Mouse (Mus musculus) adipocyte (in vitro differentiated cells): Measurements from ENCODE around the gene Odf2.

Experiments
- DNase-seq: peaks from one replicate; pipeline ENCODE4 v3.0.0-alpha.2; 2016; ENCODE audit warnings: low spot score

The Odf2 gene

GRCm38 (mm10) chr2:29934906-29935599 lies 46.0 kb downstream of the Odf2 start, which contains the start of gene Gle1:
TSS of gene Gle1 (plus strand) at chr2:29935426.
- DNase-seq = peak; percentile 90

- DNase-seq = no peak
Measured at GRCm38 (mm10) chr2:29940073-29940472, 51.1 kb downstream of the Odf2 start.

GRCm38 (mm10) chr2:29940826-29941225 lies 51.8 kb downstream of the Odf2 start:
- DNase-seq = no peak

- DNase-seq = peak; percentile 78
Measured at GRCm38 (mm10) chr2:29944723-29945122, 55.7 kb downstream of the Odf2 start.

DNA sequence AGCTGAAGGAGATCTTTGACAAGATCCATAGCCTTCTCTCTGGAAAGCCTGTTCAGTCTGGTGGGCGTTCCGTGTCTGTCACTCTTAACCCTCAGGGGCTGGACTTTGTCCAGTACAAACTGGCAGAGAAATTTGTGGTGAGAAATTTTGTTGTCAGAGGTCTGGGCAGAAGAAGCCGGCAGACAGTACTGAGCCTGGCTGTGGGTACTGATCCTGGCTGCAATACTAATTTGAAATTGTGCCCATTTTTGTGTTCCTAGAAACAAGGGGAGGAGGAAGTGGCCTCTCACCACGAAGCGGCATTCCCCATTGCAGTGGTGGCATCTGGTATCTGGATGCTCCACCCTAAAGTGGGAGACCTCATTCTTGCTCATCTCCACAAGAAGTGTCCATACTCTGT lies 59.9 kb downstream of the Odf2 start:
- DNase-seq = peak; percentile 66

DNA sequence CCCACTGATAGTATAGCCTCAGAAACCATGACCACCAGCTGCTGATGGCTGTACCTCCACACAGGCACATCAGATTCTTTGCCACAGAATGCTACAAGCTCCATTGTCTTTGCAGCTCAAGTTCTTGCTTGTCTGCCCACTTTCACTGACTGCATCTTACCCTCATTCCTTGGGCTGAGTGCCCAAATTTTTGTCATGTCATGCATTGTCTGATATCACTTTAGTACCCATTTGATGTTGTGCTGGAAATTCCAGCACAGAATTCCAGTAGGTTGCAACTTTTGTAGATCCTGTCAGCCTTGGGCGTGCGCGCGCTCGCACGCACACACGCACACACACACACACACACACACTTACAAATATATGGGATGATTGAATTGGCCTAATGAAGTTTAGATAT lies 72.2 kb downstream of the Odf2 start:
- DNase-seq = no peak

DNA sequence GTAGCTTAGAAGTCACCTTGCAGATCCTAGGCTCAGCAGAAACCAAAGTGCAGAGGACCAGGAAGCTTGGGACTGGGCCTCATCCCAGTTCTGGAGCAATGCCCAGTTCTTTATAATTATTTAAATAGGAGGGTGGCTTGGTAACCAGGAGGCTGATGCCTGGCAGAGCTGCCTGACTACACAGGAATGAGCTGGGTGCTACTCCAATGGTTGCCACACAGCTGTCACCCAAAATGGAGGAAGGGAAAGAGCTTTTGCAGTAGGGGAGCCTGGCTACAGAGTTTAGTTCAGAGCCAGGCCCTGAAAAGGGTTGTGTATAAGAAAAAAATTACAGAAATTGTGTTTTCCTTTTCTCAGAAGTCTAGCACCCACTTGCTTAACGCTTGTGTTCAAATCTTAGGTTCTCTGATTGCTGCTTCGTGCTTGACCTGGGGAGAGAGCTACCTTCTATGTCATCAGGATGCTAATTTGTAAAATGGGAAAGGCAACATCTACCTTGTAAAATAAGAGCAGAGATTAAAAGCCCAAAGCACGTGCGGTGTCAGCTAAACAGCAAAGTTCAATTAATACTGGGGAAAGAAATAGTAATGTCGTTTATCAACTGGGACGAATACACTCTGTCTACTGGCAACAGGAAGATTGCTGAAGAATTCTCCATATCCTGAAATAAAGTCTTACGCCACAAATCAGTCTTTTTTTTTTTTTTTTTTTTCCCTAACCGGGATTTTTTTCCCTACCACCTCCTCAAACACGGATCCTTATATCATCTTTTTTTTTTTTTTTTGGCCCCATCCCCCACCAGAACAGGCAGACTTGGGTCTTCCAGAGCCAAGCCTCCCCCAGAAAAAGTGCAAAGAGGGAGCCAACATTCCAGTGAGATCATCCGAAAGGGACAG lies 75.6 kb downstream of the Odf2 start:
- peak; percentile 57 for DNase-seq

- peak; percentile 92 for DNase-seq
Measured at GRCm38 (mm10) chr2:29965250-29965843, 76.3 kb downstream of the Odf2 start, which contains the start of gene Sptan1. TSS of gene Sptan1 (plus strand) at chr2:29965560.

- peak; percentile 38 for DNase-seq
Measured at GRCm38 (mm10) chr2:29965906-29966305, 76.9 kb downstream of the Odf2 start.

DNA sequence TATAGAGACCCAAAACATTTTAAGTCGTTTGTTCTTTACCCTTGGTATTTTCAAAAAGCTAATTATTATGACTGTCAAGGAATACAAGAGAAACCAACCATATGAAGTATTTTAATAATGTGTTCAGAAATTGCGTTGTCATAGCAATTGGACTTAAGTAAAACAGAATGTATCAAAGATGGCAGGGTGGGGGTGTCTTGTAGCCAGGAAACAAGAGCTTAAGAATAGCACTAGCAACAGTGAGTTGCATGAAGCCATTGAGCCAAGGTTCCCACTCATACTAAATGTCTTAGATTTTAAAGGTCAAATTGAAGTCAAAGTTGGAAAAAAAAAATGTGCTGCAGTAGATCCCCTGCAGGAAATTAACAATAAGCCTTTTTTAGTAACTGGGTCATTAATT lies 77.8 kb downstream of the Odf2 start:
- no peak for DNase-seq

DNA sequence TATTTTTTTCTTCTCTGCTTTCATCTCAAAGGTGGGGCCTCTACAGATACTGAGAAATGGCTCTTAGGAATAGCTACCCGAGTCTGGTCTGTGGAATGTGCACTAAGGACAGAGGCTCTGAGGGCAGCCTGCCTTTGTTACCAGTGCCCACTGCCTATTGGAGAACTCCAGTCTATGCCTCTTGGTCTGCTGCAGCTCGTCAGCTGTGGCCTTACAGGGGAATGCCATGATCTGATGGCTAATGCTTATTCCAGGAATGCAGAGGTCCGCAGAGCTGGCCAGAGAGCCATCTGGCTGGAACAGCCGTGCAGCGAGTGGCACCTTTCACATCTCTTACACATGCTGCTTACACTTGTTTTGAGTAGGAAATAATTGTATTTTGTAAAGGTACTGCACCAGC lies 78.7 kb downstream of the Odf2 start:
- no peak for DNase-seq

DNA sequence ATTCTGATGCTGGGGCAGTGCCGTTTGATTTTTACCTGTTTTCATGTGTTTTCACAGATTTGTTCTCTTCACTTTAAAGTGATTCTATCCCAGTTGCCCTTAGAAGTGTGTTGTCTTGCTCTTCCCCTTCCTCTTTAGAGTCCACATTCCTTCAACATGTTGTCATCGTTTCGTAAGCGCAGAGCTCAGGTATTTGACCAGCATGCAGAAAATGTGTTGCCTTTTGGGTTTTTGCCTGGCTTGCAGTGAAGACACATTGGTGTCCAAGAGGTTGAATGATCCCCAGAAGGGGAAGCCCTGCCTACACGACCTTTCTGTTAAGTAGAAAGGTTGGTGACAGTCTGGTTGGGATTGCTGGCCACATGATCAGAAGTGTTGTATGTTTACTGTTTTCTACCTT lies 79.6 kb downstream of the Odf2 start:
- DNase-seq = no peak

GRCm38 (mm10) chr2:29971838-29972635 lies 83.0 kb downstream of the Odf2 start:
- peak; percentile 77 for DNase-seq

- DNase-seq = no peak
Measured at GRCm38 (mm10) chr2:29973525-29973924, 84.5 kb downstream of the Odf2 start.

DNA sequence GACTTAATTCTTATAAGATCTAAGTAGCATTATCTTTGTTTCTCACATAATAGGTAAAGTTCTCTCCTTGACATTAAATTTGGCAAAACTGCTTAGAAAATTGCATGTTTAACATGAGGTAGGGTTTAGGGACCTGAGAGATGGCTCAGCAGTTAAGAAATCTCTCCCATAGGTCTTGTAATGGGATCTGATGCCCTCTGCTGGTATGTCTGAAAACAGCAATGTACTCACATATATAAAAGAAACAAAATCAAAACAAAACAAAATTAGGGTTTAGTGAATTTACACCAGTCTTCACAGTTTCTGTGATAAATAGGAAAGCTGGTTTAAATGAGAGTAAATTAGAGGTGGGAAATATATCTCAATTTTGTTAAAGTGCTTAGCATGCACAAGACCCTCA lies 88.3 kb downstream of the Odf2 start:
- DNase-seq = peak; percentile 75

- peak; percentile 64 for DNase-seq
Measured at GRCm38 (mm10) chr2:29980661-29981060, 91.6 kb downstream of the Odf2 start.
